Mouse (Mus musculus) liver, embryonic 14 days (tissue): ENCODE data around the gene Psors1c2. TPM values are rescaled to one million over a fixed set of nuclear protein-coding genes. Genes with fewer than 3 reads are reported as not detected.

ENCODE experiments used
- polyA plus RNA-seq: library from polyadenylated mRNA; depleted of rRNA; stranded (reverse); fragments of >200 nt; gene quantifications from 2 replicates; pipeline ENCODE4 v1.2.3, GENCODE M21; 2012; rRNA removed

Gene Psors1c2
- polyA plus RNA-seq: 0.03 and 0.12 TPM in 2 replicates

GRCm38 (mm10) chr17:35532901-35533300, at the start of gene Psors1c2:
Gene Psors1c2 (plus strand): TSS chr17:35533201.

GRCm38 (mm10) chr17:35505776-35506175, 27.2 kb upstream of the Psors1c2 start, which contains the start of gene Pou5f1:
Gene Pou5f1 (plus strand): TSS chr17:35506018.

GRCm38 (mm10) chr17:35516652-35517500, 16.1 kb upstream of the Psors1c2 start, which contains the start of the genes Tcf19 and Cchcr1:
Gene Tcf19 (minus strand): TSS chr17:35516824.
Gene Cchcr1 (plus strand): TSS chr17:35517100.

GRCm38 (mm10) chr17:35551881-35552414, 18.9 kb downstream of the Psors1c2 start, which contains the start of gene Cdsn:
Gene Cdsn (plus strand): TSS chr17:35552128.

GRCm38 (mm10) chr17:35567150-35567549, 34.1 kb downstream of the Psors1c2 start, which contains the start of gene 2300002M23Rik:
Gene 2300002M23Rik (plus strand): TSS chr17:35567450.

Other genes starting within 250 kb of the Psors1c2 start
- gene H2-Q1, start 212.8 kb upstream of the Psors1c2 start, polyA plus RNA-seq: 0.50 and 0.63 TPM in 2 replicates
- 0.53 and 0.67 TPM in 2 replicates for gene H2-Q2, start 191.0 kb upstream of the Psors1c2 start, polyA plus RNA-seq
- 6.6 and 6.8 TPM in 2 replicates for gene H2-Q4, start 153.6 kb upstream of the Psors1c2 start, polyA plus RNA-seq
- gene H2-Q6, start 108.4 kb upstream of the Psors1c2 start, polyA plus RNA-seq: 10.0 and 11.4 TPM in 2 replicates
- gene H2-Q7, start 94.0 kb upstream of the Psors1c2 start, polyA plus RNA-seq: 20.5 and 21.9 TPM in 2 replicates
- 112 and 136 TPM in 2 replicates for gene H2-Q10, start 63.1 kb upstream of the Psors1c2 start, polyA plus RNA-seq
- not detected in 2 replicates for gene Pou5f1, start 27.2 kb upstream of the Psors1c2 start, polyA plus RNA-seq
- gene Tcf19, start 16.4 kb upstream of the Psors1c2 start, polyA plus RNA-seq: 27.3 and 35.3 TPM in 2 replicates
- 9.6 and 9.9 TPM in 2 replicates for gene Cchcr1, start 16.1 kb upstream of the Psors1c2 start, polyA plus RNA-seq
- gene Cdsn, start 18.9 kb downstream of the Psors1c2 start, polyA plus RNA-seq: 0.02 TPM in 1 of 2 replicates, not detected in the other
- gene 2300002M23Rik, start 34.2 kb downstream of the Psors1c2 start, polyA plus RNA-seq: not detected in 2 replicates
- not detected in 2 replicates for gene Sfta2, start 68.3 kb downstream of the Psors1c2 start, polyA plus RNA-seq
- gene Gm9573, start 93.4 kb downstream of the Psors1c2 start, polyA plus RNA-seq: not detected in 2 replicates
- 0.02 TPM in 1 of 2 replicates, not detected in the other for gene Mucl3, start 110.5 kb downstream of the Psors1c2 start, polyA plus RNA-seq
- 7.1 and 7.8 TPM in 2 replicates for gene Vars2, start 134.4 kb downstream of the Psors1c2 start, polyA plus RNA-seq
- 15.6 and 17.6 TPM in 2 replicates for gene Gtf2h4, start 140.5 kb downstream of the Psors1c2 start, polyA plus RNA-seq
- gene Ddr1, start 171.4 kb downstream of the Psors1c2 start, polyA plus RNA-seq: 0.91 and 1.4 TPM in 2 replicates